Mouse (Mus musculus) bone marrow, adult 2 months (tissue): ENCODE results near the gene S1pr1.

Source experiments
- CTCF ChIP-seq: fragments of 200-500 bp; IDR thresholded peaks from 2 replicates; pipeline ENCODE4 v1.5.1; 2011; ENCODE audit warnings: low read length, control low read depth; ENCODE audit not compliant: control insufficient read depth, insufficient read depth
- POLR2A ChIP-seq: fragments of 200-500 bp; IDR thresholded peaks from 2 replicates; pipeline ENCODE4 v1.6.1; 2011; ENCODE audit warnings: low read depth, mild to moderate bottlenecking, control low read depth, low read length, borderline replicate concordance; ENCODE audit not compliant: control insufficient read depth

DNA sequence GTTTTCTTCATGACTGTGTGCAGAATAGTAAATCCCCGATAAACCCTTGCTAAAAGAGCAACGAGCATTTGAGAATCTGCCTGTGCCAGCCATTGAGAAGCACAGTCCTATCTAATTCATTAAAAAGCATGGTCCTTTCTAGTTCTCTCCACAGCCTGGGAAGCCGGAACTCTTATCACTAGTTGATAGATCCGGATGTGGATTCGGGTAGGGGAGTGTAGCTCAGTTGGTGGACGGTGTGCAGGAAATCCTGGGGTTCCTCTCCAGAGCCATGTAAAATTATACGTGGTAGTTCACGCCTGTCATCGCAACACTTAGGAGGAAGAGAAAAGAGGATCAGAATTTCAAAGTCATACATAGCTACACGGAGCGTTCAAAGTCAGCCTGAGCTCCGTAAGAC, 21.5 kb downstream of the S1pr1 start:
- TF ChIP-seq POLR2A (no peak), CTCF (no peak)
